Mouse (Mus musculus) embryonic facial prominence, embryonic 12.5 days (tissue): ENCODE results near the gene Glb1l. TPM values are rescaled to one million over a fixed set of nuclear protein-coding genes. Genes with fewer than 3 reads are reported as not detected.
A peak's percentile ranks its signal among the peaks of the same experiment; 100 is the strongest.

Source experiments
- ATAC-seq: fragments of 200-750 bp; cut with Nextera tagmentation; 2 replicates; pipeline ENCODE4 v1.8.0; 2017; ENCODE audit not compliant: insufficient number of reproducible peaks, insufficient read depth, low FRiP score, low TSS enrichment
- H3K27ac ChIP-seq: fragments of 300-500 bp; sonication (generic); 2 replicates; pipeline ENCODE4 v1.5.1; 2016; ENCODE audit warnings: mild to moderate bottlenecking
- H3K27me3 ChIP-seq: fragments of 300-500 bp; sonication (generic); 2 replicates; pipeline ENCODE4 v1.6.1; 2016; ENCODE audit warnings: mild to moderate bottlenecking, moderate library complexity
- H3K36me3 ChIP-seq: fragments of 300-500 bp; sonication (generic); 2 replicates; pipeline ENCODE4 v1.6.1; 2016; ENCODE audit warnings: mild to moderate bottlenecking
- H3K4me1 ChIP-seq: fragments of 300-500 bp; sonication (generic); 2 replicates; pipeline ENCODE4 v1.6.1; 2016
- H3K4me2 ChIP-seq: fragments of 300-500 bp; sonication (generic); replicated peaks from 2 replicates; pipeline ENCODE4 v1.6.1; 2016; ENCODE audit warnings: mild to moderate bottlenecking, moderate library complexity
- H3K4me3 ChIP-seq: fragments of 300-500 bp; sonication (generic); 2 replicates; pipeline ENCODE4 v1.5.1; 2016; ENCODE audit warnings: mild to moderate bottlenecking
- H3K9ac ChIP-seq: fragments of 300-500 bp; sonication (generic); 2 replicates; pipeline ENCODE4 v1.6.1; 2016; ENCODE audit warnings: mild to moderate bottlenecking, moderate library complexity
- H3K9me3 ChIP-seq: fragments of 300-500 bp; sonication (generic); 2 replicates; pipeline ENCODE4 v1.6.1; 2016; ENCODE audit warnings: mild to moderate bottlenecking, moderate library complexity
- WGBS: fragments of 180-500 bp; shearing (Covaris S2); methylation state at CpG from one replicate; pipeline ENCODE4 v1.1.7; 2016; 5-methylcytosine and 5-hydroxymethylcytosine counted together
- polyA plus RNA-seq: library from polyadenylated mRNA; unstranded; fragments of >200 nt; fragmentation: Nextera tagmentation; extraction: Ambion mirVana; gene quantifications from 2 replicates; pipeline ENCODE4 v1.2.1, GENCODE M21; 2016

Glb1l gene
- polyA plus RNA-seq, 1 experiment from 2014 or later: 21.7 TPM

GRCm38 (mm10) chr1:75216797-75217585 is 6.4 kb upstream of the Glb1l start:
- H3K27ac ChIP-seq: no peak overlapping the region
- WGBS: 76% methylated on average over 13 of the region's 13 CpGs
- H3K27me3 ChIP-seq: peaks cover 57% of the 10 kb centered on the region
- no peak overlapping the region for H3K4me3 ChIP-seq
- H3K36me3 ChIP-seq: peaks cover 31% of the 10 kb centered on the region
- H3K4me1 ChIP-seq: peaks cover 10% of the 10 kb centered on the region
- no peak for ATAC-seq
- no peak overlapping the region for H3K4me2 ChIP-seq
- H3K9me3 ChIP-seq: no peaks in the 10 kb centered on the region
- no peak overlapping the region for H3K9ac ChIP-seq

- 93% methylated on average over 9 of the region's 9 CpGs for WGBS
Observed at GRCm38 (mm10) chr1:75215785-75216184, 5.2 kb upstream of the Glb1l start.

GRCm38 (mm10) chr1:75214886-75215285 is 4.3 kb upstream of the Glb1l start:
- ATAC-seq: no peak
- WGBS: 74% methylated on average over 5 of the region's 5 CpGs
- Histone ChIP-seq H3K9ac (no peak overlapping the region), H3K27ac (no peak overlapping the region), H3K9me3 (no peaks in the 10 kb centered on the region), H3K4me2 (no peak overlapping the region), H3K27me3 (peaks cover 38% of the 10 kb centered on the region), H3K4me1 (peaks cover 24% of the 10 kb centered on the region), H3K36me3 (peaks cover 34% of the 10 kb centered on the region), H3K4me3 (no peak overlapping the region)

More at GRCm38 (mm10) chr1:75215785-75216184, 5.2 kb upstream of the Glb1l start:
- no peak overlapping the region for H3K4me3 ChIP-seq
- H3K4me1 ChIP-seq: peaks cover 20% of the 10 kb centered on the region
- no peak overlapping the region for H3K9ac ChIP-seq
- peaks cover 47% of the 10 kb centered on the region for H3K27me3 ChIP-seq
- H3K4me2 ChIP-seq: no peak overlapping the region
- no peaks in the 10 kb centered on the region for H3K9me3 ChIP-seq
- peaks cover 34% of the 10 kb centered on the region for H3K36me3 ChIP-seq
- H3K27ac ChIP-seq: no peak overlapping the region
- no peak for ATAC-seq

GRCm38 (mm10) chr1:75214442-75214841 is 3.8 kb upstream of the Glb1l start:
- no peak for ATAC-seq
- H3K4me2 ChIP-seq: no peak overlapping the region
- 86% methylated on average over 2 of the region's 2 CpGs for WGBS
- no peaks in the 10 kb centered on the region for H3K9me3 ChIP-seq
- no peak overlapping the region for H3K9ac ChIP-seq
- H3K4me1 ChIP-seq: peaks cover 28% of the 10 kb centered on the region
- no peak overlapping the region for H3K27ac ChIP-seq
- H3K36me3 ChIP-seq: peaks cover 34% of the 10 kb centered on the region
- no peak overlapping the region for H3K4me3 ChIP-seq
- H3K27me3 ChIP-seq: peaks cover 33% of the 10 kb centered on the region

GRCm38 (mm10) chr1:75213096-75213495 is 2.5 kb upstream of the Glb1l start:
- Histone ChIP-seq H3K4me3 (no peak overlapping the region), H3K9me3 (no peaks in the 10 kb centered on the region), H3K4me2 (no peak overlapping the region), H3K4me1 (peaks cover 30% of the 10 kb centered on the region), H3K27ac (no peak overlapping the region), H3K36me3 (peaks cover 34% of the 10 kb centered on the region), H3K27me3 (peaks cover 20% of the 10 kb centered on the region), H3K9ac (no peak overlapping the region)
- ATAC-seq: no peak
- 92% methylated on average over 7 of the region's 7 CpGs for WGBS

GRCm38 (mm10) chr1:75212542-75212941 is 1.9 kb upstream of the Glb1l start:
- 0 out of 2 replicates have a peak overlapping the region, but pooled peaks have one; percentile 94 for H3K4me2 ChIP-seq
- H3K36me3 ChIP-seq: peaks cover 34% of the 10 kb centered on the region
- no peak overlapping the region for H3K9ac ChIP-seq
- ATAC-seq: no peak
- H3K4me3 ChIP-seq: no peak overlapping the region
- 72% methylated on average over 4 of the region's 4 CpGs for WGBS
- no peaks in the 10 kb centered on the region for H3K9me3 ChIP-seq
- peaks cover 14% of the 10 kb centered on the region for H3K27me3 ChIP-seq
- no peak overlapping the region for H3K27ac ChIP-seq
- H3K4me1 ChIP-seq: peaks cover 28% of the 10 kb centered on the region

- H3K4me2 ChIP-seq: peak overlapping the region; percentile 94
- H3K9me3 ChIP-seq: no peaks in the 10 kb centered on the region
- peaks cover 34% of the 10 kb centered on the region for H3K36me3 ChIP-seq
- peaks cover 28% of the 10 kb centered on the region for H3K4me1 ChIP-seq
- no peak for ATAC-seq
- H3K9ac ChIP-seq: peak overlapping the region; percentile 92
- WGBS: 13% methylated on average over 17 of the region's 17 CpGs
- H3K27me3 ChIP-seq: 0 out of 2 replicates have a peak, but pooled peaks cover 3% of the 10 kb centered on the region
- peak overlapping the region; percentile 95 for H3K4me3 ChIP-seq
- H3K27ac ChIP-seq: no peak overlapping the region
Observed at GRCm38 (mm10) chr1:75211141-75211708, 612 bp upstream of the Glb1l start.

- Histone ChIP-seq H3K36me3 (peaks cover 24% of the 10 kb centered on the region), H3K27me3 (no peaks in the 10 kb centered on the region), H3K9ac (peak overlapping the region; percentile 64), H3K9me3 (no peaks in the 10 kb centered on the region), H3K4me3 (peak overlapping the region; percentile 46), H3K27ac (0 out of 2 replicates have a peak overlapping the region, but pooled peaks have one; percentile 19), H3K4me2 (peak overlapping the region; percentile 94), H3K4me1 (peaks cover 28% of the 10 kb centered on the region)
- WGBS: 11% methylated on average over 34 of the region's 34 CpGs
- no peak for ATAC-seq
Observed at GRCm38 (mm10) chr1:75208967-75209678, 1.5 kb downstream of the Glb1l start.

- ATAC-seq: no peak
- no peak overlapping the region for H3K4me3 ChIP-seq
- no peak overlapping the region for H3K27ac ChIP-seq
- no peaks in the 10 kb centered on the region for H3K4me1 ChIP-seq
- H3K36me3 ChIP-seq: peaks cover 38% of the 10 kb centered on the region
- no peaks in the 10 kb centered on the region for H3K9me3 ChIP-seq
- H3K9ac ChIP-seq: no peak overlapping the region
- H3K27me3 ChIP-seq: no peaks in the 10 kb centered on the region
- no peak overlapping the region for H3K4me2 ChIP-seq
- WGBS: 94% methylated on average over 1 of the region's 1 CpGs
Observed at GRCm38 (mm10) chr1:75201236-75201635, 9.4 kb downstream of the Glb1l start.

- Histone ChIP-seq H3K27me3 (no peaks in the 10 kb centered on the region), H3K9ac (peak overlapping the region; percentile 78), H3K4me3 (peak overlapping the region; percentile 65), H3K4me1 (peaks cover 17% of the 10 kb centered on the region), H3K27ac (peak overlapping the region; percentile 88), H3K36me3 (peaks cover 22% of the 10 kb centered on the region), H3K4me2 (peak overlapping the region; percentile 80), H3K9me3 (no peaks in the 10 kb centered on the region)
- WGBS: under 1% methylated on average over 19 of the region's 19 CpGs
- ATAC-seq: no peak
Observed at GRCm38 (mm10) chr1:75192452-75192851, 18.2 kb downstream of the Glb1l start.

- Histone ChIP-seq H3K4me1 (peaks cover 17% of the 10 kb centered on the region), H3K9me3 (no peaks in the 10 kb centered on the region), H3K27me3 (no peaks in the 10 kb centered on the region), H3K9ac (peak within 1 kb of the TSS; percentile 82), H3K4me3 (peak within 1 kb of the TSS; percentile 65), H3K4me2 (peak within 1 kb of the TSS; percentile 80), H3K36me3 (peaks cover 23% of the 10 kb centered on the region), H3K27ac (peak within 1 kb of the TSS; percentile 88)
- WGBS: 1% methylated on average over 56 of the region's 56 CpGs
- peak; percentile 99 for ATAC-seq
Observed at GRCm38 (mm10) chr1:75191622-75192402, 18.8 kb downstream of the Glb1l start, which contains the start of the genes Ankzf1 and Atg9a. Gene Ankzf1, plus strand, starts transcription at chr1:75192151. Gene Atg9a, minus strand, starts transcription at chr1:75192196.
